Mouse (Mus musculus) lung, adult 2 months (tissue): ENCODE measurements around the gene Rasgrp3.

Experiments used
- CTCF ChIP-seq: fragments of 200-500 bp; IDR thresholded peaks from 2 replicates; pipeline ENCODE4 v1.5.1; 2011; ENCODE audit warnings: mild to moderate bottlenecking, low read length, control low read depth; ENCODE audit not compliant: insufficient read depth
- POLR2A ChIP-seq: fragments of 200-500 bp; IDR thresholded peaks from 2 replicates; pipeline ENCODE4 v1.6.1; 2011; ENCODE audit warnings: low read depth, mild to moderate bottlenecking, control low read depth, low read length, borderline replicate concordance; ENCODE audit errors: extremely low read depth

GRCm38 (mm10) chr17:75460621-75461020 is 24.9 kb downstream of the Rasgrp3 start:
- TF ChIP-seq CTCF (peak; percentile 63; the same call in 1 of the 2 replicates), POLR2A (no peak)
